Mouse (Mus musculus): ENCODE data around the gene 3110082I17Rik. TPM values are rescaled to one million over a fixed set of nuclear protein-coding genes. Genes with fewer than 3 reads are reported as not detected.

Gene 3110082I17Rik
- polyA plus RNA-seq, 1 experiment from 2014 or later, result 40.0 TPM

DNA sequence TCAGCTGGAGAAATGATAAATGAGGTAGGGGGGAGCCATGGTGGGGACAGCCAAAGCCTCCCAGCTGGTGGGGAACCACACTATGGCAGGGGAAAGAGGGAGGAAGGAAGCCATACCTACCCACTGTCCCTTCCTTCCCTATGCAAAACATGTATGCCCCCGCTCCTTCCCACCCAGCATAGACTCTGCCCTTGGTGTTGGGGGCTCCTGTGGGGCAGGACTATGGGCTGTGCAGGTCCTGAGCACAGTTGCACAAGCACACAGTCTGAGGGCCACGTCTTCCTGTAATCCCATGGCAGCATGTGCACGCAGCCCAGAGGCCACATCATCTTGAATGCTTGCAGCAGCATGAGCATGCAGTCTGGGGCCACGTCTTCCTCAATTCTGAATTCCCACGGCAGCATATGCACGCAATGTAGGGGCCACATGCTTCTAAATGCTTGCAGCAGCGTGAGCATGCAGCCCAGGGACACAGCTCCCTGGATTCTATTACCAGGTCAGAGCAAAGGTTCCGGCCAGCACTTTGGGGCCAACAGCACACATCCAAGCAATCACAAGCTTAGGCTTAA is 56.6 kb downstream of the 3110082I17Rik start:
- no peak for ATAC-seq (ENCODE audit: borderline replicate concordance, extremely low read depth, low FRiP score, low TSS enrichment)
- H3K4me3 ChIP-seq, result no peak overlapping the region
- WGBS, result 78% methylated on average over 8 of the region's 8 CpGs
- H3K27me3 ChIP-seq, result no peaks in the 10 kb centered on the region
- no peaks in the 10 kb centered on the region for H3K36me3 ChIP-seq
- H3K4me1 ChIP-seq, result peaks cover 6% of the 10 kb centered on the region; the same call in 1 of the 2 replicates
- no peak overlapping the region for H3K27ac ChIP-seq
- no peak overlapping the region for H3K4me2 ChIP-seq
- no peak overlapping the region for H3K9ac ChIP-seq
- H3K9me3 ChIP-seq, result no peaks in the 10 kb centered on the region

DNA sequence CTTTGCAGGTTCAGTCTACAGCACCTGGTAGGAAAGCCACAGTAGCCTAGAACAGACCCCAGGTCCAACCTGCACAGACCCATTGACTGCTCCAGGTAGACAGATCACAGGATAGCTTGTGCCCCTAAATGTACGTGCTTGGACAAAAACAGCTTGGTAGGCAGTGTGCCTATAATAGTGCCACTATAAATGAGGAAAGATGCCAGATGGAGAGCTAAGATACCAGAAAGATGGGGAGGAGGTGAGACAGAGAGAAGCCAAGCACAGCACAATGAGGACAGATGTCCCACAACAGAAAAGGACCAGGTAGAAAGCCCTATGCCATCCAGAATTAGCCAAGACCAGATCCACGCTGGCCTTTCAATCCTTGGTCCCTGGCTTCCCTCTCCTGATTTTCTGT is 58.2 kb downstream of the 3110082I17Rik start:
- Histone ChIP-seq H3K27me3 (no peaks in the 10 kb centered on the region), H3K4me1 (peaks cover 5% of the 10 kb centered on the region), H3K36me3 (no peaks in the 10 kb centered on the region), H3K9me3 (no peaks in the 10 kb centered on the region), H3K4me2 (no peak overlapping the region), H3K27ac (no peak overlapping the region), H3K4me3 (no peak overlapping the region), H3K9ac (no peak overlapping the region)
- WGBS, result 93% methylated on average over 2 of the region's 2 CpGs
- no peak for ATAC-seq (ENCODE audit: borderline replicate concordance, extremely low read depth, low FRiP score, low TSS enrichment)

DNA sequence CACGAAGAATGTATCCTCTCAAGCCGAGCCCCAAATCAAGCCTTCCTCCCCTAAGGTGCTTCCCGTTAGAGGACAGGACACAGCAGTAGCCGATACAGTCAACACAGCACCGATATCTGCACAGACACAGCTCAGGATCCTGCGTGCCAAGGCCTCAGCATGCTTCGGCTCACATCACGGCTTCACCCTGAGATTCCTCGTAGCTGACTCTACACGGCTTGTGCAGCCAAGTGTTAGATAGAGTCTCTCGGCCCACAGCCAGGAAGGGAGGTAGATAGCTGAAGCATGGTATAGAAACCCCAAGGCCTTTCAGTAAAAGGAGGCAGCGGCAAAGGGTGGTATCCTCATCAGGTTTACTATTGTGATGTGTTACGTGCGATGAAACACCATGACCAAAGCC is 60.3 kb downstream of the 3110082I17Rik start:
- no peak overlapping the region for H3K9ac ChIP-seq
- H3K4me3 ChIP-seq, result no peak overlapping the region
- H3K4me2 ChIP-seq, result no peak overlapping the region
- H3K4me1 ChIP-seq, result peaks cover 5% of the 10 kb centered on the region
- no peak for ATAC-seq (ENCODE audit: borderline replicate concordance, extremely low read depth, low FRiP score, low TSS enrichment)
- no peaks in the 10 kb centered on the region for H3K9me3 ChIP-seq
- H3K27me3 ChIP-seq, result no peaks in the 10 kb centered on the region
- no peak overlapping the region for H3K27ac ChIP-seq
- WGBS, result 72% methylated on average over 14 of the region's 14 CpGs
- no peaks in the 10 kb centered on the region for H3K36me3 ChIP-seq

DNA sequence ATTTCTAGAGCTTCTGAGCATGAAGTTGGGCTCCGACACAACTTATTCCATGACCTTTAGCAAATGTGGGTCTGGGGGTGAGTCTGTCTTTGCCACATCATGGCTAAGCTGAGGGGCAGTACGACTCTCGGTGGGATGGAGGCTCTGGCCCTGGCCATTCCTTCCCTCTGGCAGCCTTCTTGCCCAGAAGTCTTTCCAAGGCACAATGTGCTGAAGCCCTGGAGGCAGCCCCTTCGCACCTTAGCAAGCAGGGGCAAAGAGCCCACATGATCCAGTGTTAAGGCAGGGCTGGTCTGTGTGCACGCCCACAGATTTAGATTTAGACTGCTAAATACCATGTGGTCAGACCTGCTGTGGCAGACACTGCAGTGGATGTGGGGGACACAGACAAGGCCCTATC is 61.5 kb downstream of the 3110082I17Rik start:
- Histone ChIP-seq H3K4me3 (no peak overlapping the region), H3K4me2 (no peak overlapping the region)

DNA sequence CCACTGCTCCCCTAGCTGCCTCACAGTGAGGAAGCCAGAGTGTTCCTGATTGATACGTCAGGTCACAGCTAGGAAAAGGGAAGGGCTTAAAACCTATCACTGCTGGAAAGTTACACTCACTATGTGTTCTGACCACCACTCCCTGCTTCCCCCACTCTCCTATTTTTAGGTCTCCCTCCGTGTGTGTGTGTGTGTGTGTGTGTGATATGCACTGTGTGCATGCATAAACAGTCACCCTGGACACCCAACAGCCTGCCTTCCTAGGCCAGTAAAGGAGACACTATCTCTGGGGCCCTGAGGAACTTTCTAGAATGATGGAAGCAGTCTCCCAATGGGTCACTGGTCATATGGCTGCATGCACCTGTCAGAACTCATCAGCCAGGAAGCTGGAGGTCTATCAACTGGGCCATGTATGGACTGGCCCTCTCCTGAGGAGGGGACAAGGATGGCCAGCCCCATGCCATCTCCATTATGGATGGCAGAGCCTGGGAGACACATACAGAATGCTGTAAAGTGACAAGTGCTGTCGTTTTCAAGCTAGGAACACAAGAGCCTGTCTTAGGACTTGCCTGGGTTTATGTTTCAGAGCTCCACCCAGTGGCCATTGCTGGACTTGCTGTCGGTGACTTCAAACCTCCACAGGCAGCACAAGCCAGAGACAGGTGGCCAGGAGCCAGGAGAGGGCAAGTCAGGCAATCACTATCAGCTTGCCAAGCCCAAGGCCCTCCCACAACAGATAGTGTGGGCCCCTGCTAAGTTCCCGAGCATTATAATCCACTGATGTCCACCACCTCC is 62.2 kb downstream of the 3110082I17Rik start:
- no peak overlapping the region for H3K9ac ChIP-seq
- H3K27me3 ChIP-seq, result no peaks in the 10 kb centered on the region
- no peaks in the 10 kb centered on the region for H3K9me3 ChIP-seq
- 31% methylated on average over 5 of the region's 5 CpGs for WGBS
- H3K4me3 ChIP-seq, result no peak overlapping the region
- peak; percentile 70 for ATAC-seq (ENCODE audit: borderline replicate concordance, extremely low read depth, low FRiP score, low TSS enrichment)
- H3K36me3 ChIP-seq, result 0 out of 2 replicates have a peak, but pooled peaks cover 5% of the 10 kb centered on the region
- no peak overlapping the region for H3K27ac ChIP-seq
- H3K4me2 ChIP-seq, result no peak overlapping the region
- H3K4me1 ChIP-seq, result peaks cover 5% of the 10 kb centered on the region

More for the DNA sequence above, 61.5 kb downstream of the 3110082I17Rik start:
- Histone ChIP-seq H3K36me3 (0 out of 2 replicates have a peak, but pooled peaks cover 5% of the 10 kb centered on the region), H3K27me3 (no peaks in the 10 kb centered on the region), H3K4me1 (peaks cover 5% of the 10 kb centered on the region), H3K9me3 (no peaks in the 10 kb centered on the region), H3K9ac (no peak overlapping the region), H3K27ac (no peak overlapping the region)
- WGBS, result 79% methylated on average over 5 of the region's 5 CpGs
- ATAC-seq (ENCODE audit: borderline replicate concordance, extremely low read depth, low FRiP score, low TSS enrichment), result no peak

DNA sequence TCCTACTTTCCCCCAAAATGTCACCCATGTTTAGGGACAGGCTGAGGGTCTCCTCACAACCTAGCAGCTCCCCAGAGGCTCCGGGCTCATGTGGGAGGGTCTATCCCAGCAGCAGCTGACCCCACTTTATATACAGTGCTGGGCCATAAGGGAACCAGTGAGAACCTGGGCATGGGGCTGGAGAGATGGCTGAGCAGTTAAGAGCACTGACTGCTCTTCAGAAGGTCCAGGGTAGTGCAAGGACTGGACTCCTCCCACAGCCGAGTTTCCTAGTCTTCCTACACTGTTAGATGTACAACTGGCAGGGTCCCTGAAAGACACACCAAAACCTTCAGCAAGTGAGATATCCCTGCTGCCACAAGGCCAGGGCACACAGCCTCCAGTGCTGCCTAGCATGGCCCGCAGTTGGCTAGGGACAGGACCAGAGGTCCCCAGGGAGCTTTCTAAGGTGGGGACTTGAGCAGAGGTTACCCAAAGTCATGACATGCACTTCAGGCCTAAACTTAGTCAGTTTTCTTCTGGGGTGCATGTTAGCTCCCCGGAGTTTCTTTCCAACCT is 62.9 kb downstream of the 3110082I17Rik start:
- peaks cover 5% of the 10 kb centered on the region for H3K4me1 ChIP-seq
- no peak overlapping the region for H3K4me3 ChIP-seq
- 89% methylated on average over 4 of the region's 4 CpGs for WGBS
- no peak overlapping the region for H3K27ac ChIP-seq
- no peaks in the 10 kb centered on the region for H3K27me3 ChIP-seq
- ATAC-seq (ENCODE audit: borderline replicate concordance, extremely low read depth, low FRiP score, low TSS enrichment), result no peak
- H3K9ac ChIP-seq, result no peak overlapping the region
- peaks cover 5% of the 10 kb centered on the region; the same call in 1 of the 2 replicates for H3K36me3 ChIP-seq
- no peaks in the 10 kb centered on the region for H3K9me3 ChIP-seq
- H3K4me2 ChIP-seq, result no peak overlapping the region

DNA sequence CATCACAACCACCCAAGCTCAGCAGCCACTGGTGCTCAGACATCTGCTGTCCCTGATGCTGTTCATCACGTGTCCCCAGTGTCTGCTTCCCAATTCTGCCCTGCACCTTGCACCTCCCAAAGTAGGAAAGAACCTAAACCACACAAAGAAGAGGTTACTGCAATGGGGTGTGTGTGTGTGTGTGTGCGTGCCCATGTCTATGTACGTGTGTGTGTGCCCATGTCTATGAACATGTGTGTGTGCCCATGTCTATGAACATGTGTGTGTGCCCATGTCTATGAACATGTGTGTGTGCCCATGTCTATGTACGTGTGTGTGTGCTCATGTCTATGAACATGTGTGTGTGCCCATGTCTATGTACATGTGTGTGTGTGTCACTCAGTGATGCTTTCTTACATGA is 64.8 kb downstream of the 3110082I17Rik start:
- no peak for ATAC-seq (ENCODE audit: borderline replicate concordance, extremely low read depth, low FRiP score, low TSS enrichment)
- WGBS, result 86% methylated on average over 4 of the region's 4 CpGs
- no peak overlapping the region for H3K4me2 ChIP-seq

DNA sequence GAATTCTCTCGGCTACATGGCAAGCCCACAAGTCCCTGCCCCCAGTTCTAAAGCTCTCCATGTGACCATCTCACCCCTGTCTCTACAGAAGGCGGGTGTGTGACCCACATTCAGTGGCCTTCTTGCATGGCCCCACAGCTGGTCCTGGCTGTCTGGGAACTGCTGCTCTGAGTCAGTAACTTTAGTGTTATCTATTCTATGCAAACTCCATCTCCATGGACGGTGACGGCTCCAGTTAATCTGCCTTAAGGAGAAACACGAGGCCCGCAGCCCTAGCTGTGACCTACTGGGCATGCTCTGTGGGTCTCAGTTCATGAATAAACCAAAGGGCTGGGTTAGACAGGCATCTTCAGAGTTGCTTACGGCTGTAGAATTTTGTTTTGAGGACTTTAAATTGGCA is 65.9 kb downstream of the 3110082I17Rik start:
- Histone ChIP-seq H3K4me2 (no peak overlapping the region), H3K27me3 (no peaks in the 10 kb centered on the region), H3K9ac (no peak overlapping the region), H3K9me3 (no peaks in the 10 kb centered on the region), H3K4me1 (peaks cover 18% of the 10 kb centered on the region), H3K36me3 (peaks cover 5% of the 10 kb centered on the region; the same call in 1 of the 2 replicates), H3K4me3 (no peak overlapping the region), H3K27ac (no peak overlapping the region)
- ATAC-seq (ENCODE audit: borderline replicate concordance, extremely low read depth, low FRiP score, low TSS enrichment), result no peak
- 70% methylated on average over 7 of the region's 7 CpGs for WGBS

More for the DNA sequence above, 64.8 kb downstream of the 3110082I17Rik start:
- Histone ChIP-seq H3K9ac (no peak overlapping the region), H3K4me1 (peaks cover 10% of the 10 kb centered on the region), H3K4me3 (no peak overlapping the region), H3K27me3 (no peaks in the 10 kb centered on the region), H3K36me3 (peaks cover 5% of the 10 kb centered on the region; the same call in 1 of the 2 replicates), H3K27ac (no peak overlapping the region), H3K9me3 (no peaks in the 10 kb centered on the region)

DNA sequence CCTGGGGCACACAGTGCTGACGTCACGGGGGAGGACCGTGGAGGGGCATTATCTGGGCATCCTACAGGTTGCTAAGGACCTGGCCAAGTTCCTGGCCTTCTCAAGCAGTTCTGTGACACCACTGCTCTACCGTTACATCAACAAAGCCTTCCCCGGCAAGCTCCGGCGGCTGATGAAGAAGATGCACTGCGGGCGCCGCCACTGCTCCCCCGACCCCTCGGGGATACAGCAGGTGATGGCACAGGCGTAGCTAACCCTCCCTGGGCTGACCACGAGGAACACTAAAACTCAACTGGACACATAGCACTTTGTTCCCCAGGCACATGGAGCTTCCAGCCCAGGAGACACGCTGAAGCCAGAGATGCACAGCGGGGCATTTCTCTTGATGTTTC is 67.1 kb downstream of the 3110082I17Rik start:
- H3K4me2 ChIP-seq, result no peak overlapping the region
- no peaks in the 10 kb centered on the region for H3K27me3 ChIP-seq
- H3K4me1 ChIP-seq, result peaks cover 27% of the 10 kb centered on the region
- ATAC-seq (ENCODE audit: borderline replicate concordance, extremely low read depth, low FRiP score, low TSS enrichment), result no peak
- H3K36me3 ChIP-seq, result peaks cover 5% of the 10 kb centered on the region; the same call in 1 of the 2 replicates
- no peak overlapping the region for H3K9ac ChIP-seq
- 87% methylated on average over 16 of the region's 16 CpGs for WGBS
- no peaks in the 10 kb centered on the region for H3K9me3 ChIP-seq
- no peak overlapping the region for H3K4me3 ChIP-seq
- H3K27ac ChIP-seq, result no peak overlapping the region

DNA sequence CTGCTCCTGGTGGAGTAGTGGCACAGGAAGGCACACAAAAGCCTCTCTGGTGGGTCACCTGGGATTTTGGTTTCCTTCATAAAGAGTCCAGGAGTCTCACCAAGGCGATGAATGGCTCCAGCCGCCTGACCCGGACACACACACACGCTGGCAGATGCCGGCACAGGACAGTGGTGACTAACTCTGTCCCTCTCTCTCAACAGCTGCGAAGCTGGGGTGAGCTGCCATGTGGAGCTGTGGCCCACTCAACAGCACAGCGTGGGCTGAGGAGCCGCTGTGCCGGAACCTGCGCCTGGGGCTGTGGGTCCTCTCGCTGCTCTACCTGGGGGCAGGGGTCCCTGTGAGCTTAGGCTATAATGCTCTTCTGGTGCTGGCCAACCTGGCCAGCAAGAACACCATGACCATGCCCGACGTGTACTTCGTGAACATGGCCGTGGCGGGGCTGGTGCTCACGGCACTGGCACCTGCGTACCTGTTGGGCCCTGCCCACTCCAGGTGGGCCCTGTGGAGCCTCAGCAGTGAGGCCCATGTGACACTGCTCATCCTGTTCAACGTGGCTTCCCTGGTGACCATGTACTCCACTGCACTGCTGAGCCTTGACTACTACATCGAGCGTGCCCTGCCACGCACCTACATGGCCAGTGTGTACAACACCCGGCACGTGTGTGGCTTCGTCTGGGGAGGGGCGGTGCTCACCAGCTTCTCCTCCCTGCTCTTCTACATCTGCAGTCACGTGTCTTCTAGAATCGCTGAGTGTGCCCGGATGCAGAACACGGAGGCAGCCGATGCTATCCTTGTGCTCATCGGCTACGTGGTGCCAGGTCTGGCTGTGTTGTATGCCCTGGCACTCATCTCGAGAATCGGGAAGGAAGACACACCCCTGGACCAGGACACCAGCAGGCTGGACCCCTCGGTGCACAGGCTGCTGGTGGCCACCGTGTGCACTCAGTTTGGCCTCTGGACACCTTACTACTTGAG is 67.8 kb downstream of the 3110082I17Rik start:
- ATAC-seq (ENCODE audit: borderline replicate concordance, extremely low read depth, low FRiP score, low TSS enrichment), result no peak
- Histone ChIP-seq H3K27ac (no peak overlapping the region), H3K27me3 (no peaks in the 10 kb centered on the region), H3K9ac (no peak overlapping the region), H3K4me1 (peaks cover 32% of the 10 kb centered on the region), H3K9me3 (no peaks in the 10 kb centered on the region), H3K4me3 (no peak overlapping the region), H3K36me3 (peaks cover 5% of the 10 kb centered on the region; the same call in 1 of the 2 replicates), H3K4me2 (no peak overlapping the region)
- WGBS, result 89% methylated on average over 37 of the region's 37 CpGs

DNA sequence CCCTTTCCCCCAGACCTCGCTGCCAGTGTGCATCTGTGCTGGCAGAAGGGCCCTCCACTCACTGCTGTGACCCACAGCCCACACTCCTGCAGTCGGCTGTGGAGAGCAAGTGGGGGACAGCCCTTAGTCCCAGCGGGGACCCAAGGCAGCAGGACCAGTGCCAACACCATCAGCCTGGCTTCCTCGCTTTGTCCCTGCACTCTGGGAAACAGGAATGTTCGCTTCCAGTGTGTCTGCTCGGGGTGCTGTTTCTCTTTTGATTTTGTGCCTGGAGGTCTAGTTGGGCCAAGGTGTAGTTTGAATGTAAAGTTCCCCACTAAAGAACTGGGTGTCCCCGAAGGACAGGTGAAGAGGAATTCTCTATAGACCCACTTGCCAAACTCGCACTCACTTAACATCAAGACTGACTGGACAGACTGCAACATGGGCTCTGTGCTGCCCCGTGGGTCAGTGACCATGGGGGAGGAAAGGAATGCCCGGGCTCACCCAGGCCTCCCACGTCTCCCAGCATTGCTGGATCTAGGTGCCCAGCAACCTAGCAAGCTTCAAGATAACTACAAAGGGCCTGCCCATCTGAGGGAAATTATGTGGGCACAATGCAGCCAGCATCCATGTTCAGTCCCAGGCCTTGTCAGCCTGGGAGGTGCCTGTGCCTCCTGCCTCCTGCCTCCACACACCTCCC is 68.9 kb downstream of the 3110082I17Rik start:
- Histone ChIP-seq H3K9ac (no peak overlapping the region), H3K27me3 (no peaks in the 10 kb centered on the region), H3K36me3 (peaks cover 5% of the 10 kb centered on the region; the same call in 1 of the 2 replicates), H3K4me1 (peaks cover 38% of the 10 kb centered on the region), H3K9me3 (no peaks in the 10 kb centered on the region), H3K4me2 (no peak overlapping the region), H3K4me3 (no peak overlapping the region), H3K27ac (no peak overlapping the region)
- no peak for ATAC-seq (ENCODE audit: borderline replicate concordance, extremely low read depth, low FRiP score, low TSS enrichment)
- 71% methylated on average over 11 of the region's 11 CpGs for WGBS

All from lung, embryonic 15.5 days (tissue).